Mouse (Mus musculus): ENCODE measurements at regions not wholly inside any gene's neighbourhood (a gene's known extent, or its start where the extent isn't known, plus 50 kb on each side); places are given as distances from the start of the nearest gene placed in this dataset.

- H3K4me1 ChIP-seq (ENCODE audit: control insufficient read depth, insufficient read depth, low read length): no peaks in the 10 kb centered on the region
- TF ChIP-seq POLR2A (IDR thresholded peaks at IDR 0.05; ENCODE audit: insufficient read depth, low read length): no peak
- TF ChIP-seq CTCF (IDR thresholded peaks at IDR 0.05; ENCODE audit: low read depth, low read length): no peak
- TF ChIP-seq EP300 (IDR thresholded peaks at IDR 0.05; ENCODE audit: insufficient read depth, low read depth, low read length): no peak
- no peak overlapping the region for H3K9ac ChIP-seq (ENCODE audit: low read depth, poor library complexity, severe bottlenecking)
- H3K36me3 ChIP-seq (ENCODE audit: control insufficient read depth, insufficient read depth, low read length, poor library complexity, severe bottlenecking): no peaks in the 10 kb centered on the region
- H3K4me3 ChIP-seq (ENCODE audit: low read depth, low read length): no peak overlapping the region
- no peaks in the 10 kb centered on the region for H3K9me3 ChIP-seq (replicated peaks; ENCODE audit: control insufficient read depth, insufficient read depth, low read length, poor library complexity, severe bottlenecking)
- no peak overlapping the region for H3K27ac ChIP-seq (ENCODE audit: insufficient read depth, low read length)
- H3K27me3 ChIP-seq (ENCODE audit: control insufficient read depth, insufficient read depth, low read length, poor library complexity, severe bottlenecking): no peaks in the 10 kb centered on the region
Measured at GRCm38 (mm10) chr3:143586653-143587052, 618.4 kb downstream of the Lmo4 start.

- H3K36me3 ChIP-seq (ENCODE audit: control insufficient read depth, insufficient read depth, low read length, poor library complexity, severe bottlenecking): no peaks in the 10 kb centered on the region
- no peaks in the 10 kb centered on the region for H3K4me1 ChIP-seq (ENCODE audit: control insufficient read depth, insufficient read depth, low read length)
- H3K27ac ChIP-seq (ENCODE audit: insufficient read depth, low read length): no peak overlapping the region
- no peaks in the 10 kb centered on the region for H3K27me3 ChIP-seq (ENCODE audit: control insufficient read depth, insufficient read depth, low read length, poor library complexity, severe bottlenecking)
- TF ChIP-seq POLR2A (IDR thresholded peaks at IDR 0.05; ENCODE audit: insufficient read depth, low read length) (no peak), CTCF (IDR thresholded peaks at IDR 0.05; ENCODE audit: low read depth, low read length) (no peak), EP300 (IDR thresholded peaks at IDR 0.05; ENCODE audit: insufficient read depth, low read depth, low read length) (no peak)
- no peaks in the 10 kb centered on the region for H3K9me3 ChIP-seq (replicated peaks; ENCODE audit: control insufficient read depth, insufficient read depth, low read length, poor library complexity, severe bottlenecking)
- no peak overlapping the region for H3K9ac ChIP-seq (ENCODE audit: low read depth, poor library complexity, severe bottlenecking)
- H3K4me3 ChIP-seq (ENCODE audit: low read depth, low read length): no peak overlapping the region
Measured at GRCm38 (mm10) chr3:143584692-143585603, 620.1 kb downstream of the Lmo4 start.

- Histone ChIP-seq H3K9ac (ENCODE audit: low read depth, poor library complexity, severe bottlenecking) (no peak overlapping the region), H3K27ac (ENCODE audit: insufficient read depth, low read length) (no peak overlapping the region), H3K4me1 (ENCODE audit: control insufficient read depth, insufficient read depth, low read length) (no peaks in the 10 kb centered on the region), H3K36me3 (ENCODE audit: control insufficient read depth, insufficient read depth, low read length, poor library complexity, severe bottlenecking) (no peaks in the 10 kb centered on the region), H3K9me3 (replicated peaks; ENCODE audit: control insufficient read depth, insufficient read depth, low read length, poor library complexity, severe bottlenecking) (no peaks in the 10 kb centered on the region), H3K27me3 (ENCODE audit: control insufficient read depth, insufficient read depth, low read length, poor library complexity, severe bottlenecking) (no peaks in the 10 kb centered on the region), H3K4me3 (ENCODE audit: low read depth, low read length) (no peak overlapping the region)
- TF ChIP-seq POLR2A (IDR thresholded peaks at IDR 0.05; ENCODE audit: insufficient read depth, low read length) (no peak), CTCF (IDR thresholded peaks at IDR 0.05; ENCODE audit: low read depth, low read length) (no peak), EP300 (IDR thresholded peaks at IDR 0.05; ENCODE audit: insufficient read depth, low read depth, low read length) (no peak)
Measured at GRCm38 (mm10) chr3:143576338-143577007, 628.5 kb downstream of the Lmo4 start.

- H3K9ac ChIP-seq (ENCODE audit: low read depth, poor library complexity, severe bottlenecking): no peak overlapping the region
- TF ChIP-seq POLR2A (IDR thresholded peaks at IDR 0.05; ENCODE audit: insufficient read depth, low read length): no peak
- TF ChIP-seq CTCF (IDR thresholded peaks at IDR 0.05; ENCODE audit: low read depth, low read length): no peak
- TF ChIP-seq EP300 (IDR thresholded peaks at IDR 0.05; ENCODE audit: insufficient read depth, low read depth, low read length): no peak
- H3K36me3 ChIP-seq (ENCODE audit: control insufficient read depth, insufficient read depth, low read length, poor library complexity, severe bottlenecking): no peaks in the 10 kb centered on the region
- H3K27ac ChIP-seq (ENCODE audit: insufficient read depth, low read length): no peak overlapping the region
- no peak overlapping the region for H3K4me3 ChIP-seq (ENCODE audit: low read depth, low read length)
- no peaks in the 10 kb centered on the region for H3K9me3 ChIP-seq (replicated peaks; ENCODE audit: control insufficient read depth, insufficient read depth, low read length, poor library complexity, severe bottlenecking)
- H3K4me1 ChIP-seq (ENCODE audit: control insufficient read depth, insufficient read depth, low read length): no peaks in the 10 kb centered on the region
- no peaks in the 10 kb centered on the region for H3K27me3 ChIP-seq (ENCODE audit: control insufficient read depth, insufficient read depth, low read length, poor library complexity, severe bottlenecking)
Measured at GRCm38 (mm10) chr3:143575737-143576136, 629.3 kb downstream of the Lmo4 start.

GRCm38 (mm10) chr3:143574035-143574864, 630.8 kb downstream of the Lmo4 start:
- Histone ChIP-seq H3K27ac (ENCODE audit: insufficient read depth, low read length) (no peak overlapping the region), H3K36me3 (ENCODE audit: control insufficient read depth, insufficient read depth, low read length, poor library complexity, severe bottlenecking) (no peaks in the 10 kb centered on the region), H3K9ac (ENCODE audit: low read depth, poor library complexity, severe bottlenecking) (no peak overlapping the region), H3K9me3 (replicated peaks; ENCODE audit: control insufficient read depth, insufficient read depth, low read length, poor library complexity, severe bottlenecking) (no peaks in the 10 kb centered on the region), H3K4me1 (ENCODE audit: control insufficient read depth, insufficient read depth, low read length) (no peaks in the 10 kb centered on the region), H3K4me3 (ENCODE audit: low read depth, low read length) (no peak overlapping the region), H3K27me3 (ENCODE audit: control insufficient read depth, insufficient read depth, low read length, poor library complexity, severe bottlenecking) (no peaks in the 10 kb centered on the region)
- TF ChIP-seq POLR2A (IDR thresholded peaks at IDR 0.05; ENCODE audit: insufficient read depth, low read length) (no peak), CTCF (IDR thresholded peaks at IDR 0.05; ENCODE audit: low read depth, low read length) (no peak), EP300 (IDR thresholded peaks at IDR 0.05; ENCODE audit: insufficient read depth, low read depth, low read length) (no peak)
